Mouse (Mus musculus) hindbrain, embryonic 14.5 days (tissue): ENCODE measurements around the gene Errfi1. TPM values are rescaled to one million over a fixed set of nuclear protein-coding genes. Genes with fewer than 3 reads are reported as not detected.
A peak's percentile ranks its signal among the peaks of the same experiment; 100 is the strongest.

Experiments
- ATAC-seq: fragments of 200-750 bp; cut with Nextera tagmentation; 2 replicates; pipeline ENCODE4 v1.8.0; 2017; ENCODE audit warnings: moderate number of reproducible peaks, mild to moderate bottlenecking, moderate TSS enrichment, moderate library complexity; ENCODE audit not compliant: low FRiP score
- DNase-seq: peaks from one replicate; pipeline ENCODE4 v3.0.0-alpha.2; 2015; ENCODE audit warnings: low spot score
- H3K27ac ChIP-seq: fragments of 300-500 bp; sonication (generic); 2 replicates; pipeline ENCODE4 v1.5.1; 2014; ENCODE audit warnings: mild to moderate bottlenecking, moderate library complexity
- H3K27me3 ChIP-seq: fragments of 300-500 bp; sonication (generic); 2 replicates; pipeline ENCODE4 v1.6.1; 2014; ENCODE audit warnings: mild to moderate bottlenecking, low read length, mixed read lengths; ENCODE audit not compliant: control insufficient read depth, insufficient read depth
- H3K36me3 ChIP-seq: fragments of 300-500 bp; sonication (generic); replicated peaks from 2 replicates; pipeline ENCODE4 v1.6.1; 2014; ENCODE audit not compliant: control insufficient read depth, insufficient read depth
- H3K4me1 ChIP-seq: fragments of 300-500 bp; sonication (generic); replicated peaks from 2 replicates; pipeline ENCODE4 v1.6.1; 2014; ENCODE audit warnings: antibody characterized with exemption, low read length, mixed read lengths; ENCODE audit not compliant: control insufficient read depth, insufficient read depth
- H3K4me2 ChIP-seq: fragments of 300-500 bp; sonication (generic); replicated peaks from 2 replicates; pipeline ENCODE4 v1.6.1; 2014; ENCODE audit warnings: mild to moderate bottlenecking, moderate library complexity
- H3K4me3 ChIP-seq: fragments of 300-500 bp; sonication (generic); replicated peaks from 2 replicates; pipeline ENCODE4 v1.5.1; 2014; ENCODE audit warnings: mild to moderate bottlenecking, low read length
- H3K9ac ChIP-seq: fragments of 300-500 bp; sonication (generic); 2 replicates; pipeline ENCODE4 v1.6.1; 2014
- H3K9me3 ChIP-seq: fragments of 300-500 bp; sonication (generic); 2 replicates; pipeline ENCODE4 v1.6.1; 2016; ENCODE audit warnings: low read length; ENCODE audit not compliant: control insufficient read depth
- WGBS: fragments of 180-500 bp; shearing (Covaris S2); extraction: QIAGEN DNeasy Blood & Tissue Kit; methylation state at CpG from one replicate; pipeline ENCODE4 v1.1.7; 2014; 5-methylcytosine and 5-hydroxymethylcytosine counted together
- polyA plus RNA-seq: library from polyadenylated mRNA; unstranded; fragments of >200 nt; fragmentation: Nextera tagmentation; extraction: Ambion mirVana; gene quantifications from 2 replicates; pipeline ENCODE4 v1.2.1, GENCODE M21; 2014

Gene Errfi1
- polyA plus RNA-seq, result 36.3 and 39.6 TPM in 2 replicates

GRCm38 (mm10) chr4:150853680-150854461, at the start of gene Errfi1:
Errfi1 (plus strand) TSS chr4:150853919.
- no peaks in the 10 kb centered on the region for H3K36me3 ChIP-seq
- DNase-seq (no peak), ATAC-seq (0 out of 2 replicates have a peak, but pooled peaks have one; percentile 5)
- peak within 1 kb of the TSS; percentile 90 for H3K4me3 ChIP-seq
- peak within 1 kb of the TSS; percentile 68 for H3K4me2 ChIP-seq
- H3K9ac ChIP-seq, result peak within 1 kb of the TSS; percentile 95
- H3K27me3 ChIP-seq, result no peaks in the 10 kb centered on the region
- H3K4me1 ChIP-seq, result peaks cover 13% of the 10 kb centered on the region
- peak within 1 kb of the TSS; percentile 98 for H3K27ac ChIP-seq
- H3K9me3 ChIP-seq, result no peaks in the 10 kb centered on the region
- WGBS, result 52% methylated on average over 13 of the region's 13 CpGs

- H3K4me2 ChIP-seq, result no peak overlapping the region
- no peak for ATAC-seq
- no peaks in the 10 kb centered on the region for H3K27me3 ChIP-seq
- H3K9ac ChIP-seq, result no peak overlapping the region
- H3K36me3 ChIP-seq, result no peaks in the 10 kb centered on the region
- WGBS, result 73% methylated on average over 6 of the region's 6 CpGs
- no peak for DNase-seq
- H3K27ac ChIP-seq, result no peak overlapping the region
- no peaks in the 10 kb centered on the region for H3K4me1 ChIP-seq
- no peak overlapping the region for H3K4me3 ChIP-seq
- no peaks in the 10 kb centered on the region for H3K9me3 ChIP-seq
Measured at GRCm38 (mm10) chr4:150804204-150804603, 49.5 kb upstream of the Errfi1 start.

- Histone ChIP-seq H3K9ac (no peak overlapping the region), H3K4me2 (no peak overlapping the region), H3K4me3 (no peak overlapping the region), H3K27ac (no peak overlapping the region), H3K9me3 (no peaks in the 10 kb centered on the region), H3K27me3 (no peaks in the 10 kb centered on the region), H3K36me3 (no peaks in the 10 kb centered on the region), H3K4me1 (no peaks in the 10 kb centered on the region)
- DNase-seq (no peak), ATAC-seq (no peak)
- 77% methylated on average over 20 of the region's 20 CpGs for WGBS
Measured at GRCm38 (mm10) chr4:150807727-150808470, 45.8 kb upstream of the Errfi1 start.

GRCm38 (mm10) chr4:150808471-150808847, 45.3 kb upstream of the Errfi1 start:
- Histone ChIP-seq H3K4me1 (no peaks in the 10 kb centered on the region), H3K4me3 (no peak overlapping the region), H3K27ac (no peak overlapping the region), H3K9ac (no peak overlapping the region), H3K27me3 (no peaks in the 10 kb centered on the region), H3K4me2 (no peak overlapping the region), H3K9me3 (no peaks in the 10 kb centered on the region), H3K36me3 (no peaks in the 10 kb centered on the region)
- no peak for DNase-seq
- ATAC-seq, result no peak
- WGBS, result 79% methylated on average over 12 of the region's 12 CpGs

- H3K4me1 ChIP-seq, result no peaks in the 10 kb centered on the region
- H3K27ac ChIP-seq, result no peak overlapping the region
- whole genome bisulfite sequencing, result 57% methylated on average over 9 of the region's 9 CpGs
- H3K27me3 ChIP-seq, result no peaks in the 10 kb centered on the region
- no peak overlapping the region for H3K4me2 ChIP-seq
- H3K9me3 ChIP-seq, result no peaks in the 10 kb centered on the region
- H3K4me3 ChIP-seq, result no peak overlapping the region
- ATAC-seq, result no peak
- no peak overlapping the region for H3K9ac ChIP-seq
- no peak for DNase-seq
- H3K36me3 ChIP-seq, result no peaks in the 10 kb centered on the region
Measured at GRCm38 (mm10) chr4:150809323-150809722, 44.4 kb upstream of the Errfi1 start.

GRCm38 (mm10) chr4:150815144-150815543, 38.6 kb upstream of the Errfi1 start:
- H3K4me1 ChIP-seq, result no peaks in the 10 kb centered on the region
- no peak overlapping the region for H3K9ac ChIP-seq
- no peak overlapping the region for H3K4me3 ChIP-seq
- no peaks in the 10 kb centered on the region for H3K36me3 ChIP-seq
- H3K4me2 ChIP-seq, result no peak overlapping the region
- no peaks in the 10 kb centered on the region for H3K27me3 ChIP-seq
- 85% methylated on average over 4 of the region's 4 CpGs for WGBS
- DNase-seq (no peak), ATAC-seq (no peak)
- H3K27ac ChIP-seq, result no peak overlapping the region
- no peaks in the 10 kb centered on the region for H3K9me3 ChIP-seq

- Histone ChIP-seq H3K4me3 (no peak overlapping the region), H3K9me3 (no peaks in the 10 kb centered on the region), H3K4me1 (no peaks in the 10 kb centered on the region), H3K27me3 (no peaks in the 10 kb centered on the region), H3K4me2 (no peak overlapping the region), H3K27ac (no peak overlapping the region), H3K36me3 (no peaks in the 10 kb centered on the region), H3K9ac (no peak overlapping the region)
- ATAC-seq (no peak), DNase-seq (no peak)
- WGBS, result 87% methylated on average over 13 of the region's 13 CpGs
Measured at GRCm38 (mm10) chr4:150816414-150816951, 37.2 kb upstream of the Errfi1 start.

GRCm38 (mm10) chr4:150819126-150819910, 34.4 kb upstream of the Errfi1 start:
- H3K4me2 ChIP-seq, result no peak overlapping the region
- no peaks in the 10 kb centered on the region for H3K9me3 ChIP-seq
- 71% methylated on average over 12 of the region's 12 CpGs for WGBS
- H3K27ac ChIP-seq, result no peak overlapping the region
- no peaks in the 10 kb centered on the region for H3K27me3 ChIP-seq
- no peak for DNase-seq
- no peak for ATAC-seq
- peaks cover 6% of the 10 kb centered on the region for H3K4me1 ChIP-seq
- no peaks in the 10 kb centered on the region for H3K36me3 ChIP-seq
- H3K4me3 ChIP-seq, result no peak overlapping the region
- no peak overlapping the region for H3K9ac ChIP-seq

- H3K4me2 ChIP-seq, result no peak overlapping the region
- H3K9ac ChIP-seq, result no peak overlapping the region
- no peaks in the 10 kb centered on the region for H3K27me3 ChIP-seq
- no peak overlapping the region for H3K27ac ChIP-seq
- H3K4me1 ChIP-seq, result peaks cover 14% of the 10 kb centered on the region
- DNase-seq (no peak), ATAC-seq (no peak)
- 71% methylated on average over 8 of the region's 8 CpGs for WGBS
- no peaks in the 10 kb centered on the region for H3K9me3 ChIP-seq
- no peaks in the 10 kb centered on the region for H3K36me3 ChIP-seq
- no peak overlapping the region for H3K4me3 ChIP-seq
Measured at GRCm38 (mm10) chr4:150821381-150821780, 32.3 kb upstream of the Errfi1 start.
